Mouse (Mus musculus): ENCODE results near the gene Ltbp1.

Gene Ltbp1

GRCm38 (mm10) chr17:75284876-75285708 lies 279.7 kb downstream of the Ltbp1 start:
- DNase-seq (ENCODE audit: low spot score in 2 of 2) = no peak

- DNase-seq (ENCODE audit: low spot score in 2 of 2) = no peak
These were observed 287.6 kb downstream of the Ltbp1 start for GRCm38 (mm10) chr17:75292986-75293385.

- DNase-seq (ENCODE audit: low spot score in 2 of 2) = no peak
These were observed 288.4 kb downstream of the Ltbp1 start for GRCm38 (mm10) chr17:75293725-75294124.

- DNase-seq (ENCODE audit: low spot score in 2 of 2) = no peak
These were observed 295.5 kb downstream of the Ltbp1 start for GRCm38 (mm10) chr17:75300908-75301307.

GRCm38 (mm10) chr17:75304807-75305420 lies 299.5 kb downstream of the Ltbp1 start:
- DNase-seq (ENCODE audit: low spot score in 2 of 2) = no peak

GRCm38 (mm10) chr17:75305714-75306113 lies 300.3 kb downstream of the Ltbp1 start:
- DNase-seq (ENCODE audit: low spot score in 2 of 2) = no peak

GRCm38 (mm10) chr17:75307070-75308011 lies 302.0 kb downstream of the Ltbp1 start:
- DNase-seq (ENCODE audit: low spot score in 2 of 2) = no peak

GRCm38 (mm10) chr17:75317106-75317505 lies 311.7 kb downstream of the Ltbp1 start:
- DNase-seq (ENCODE audit: low spot score in 2 of 2) = no peak

- DNase-seq (ENCODE audit: low spot score in 2 of 2) = no peak
These were observed 317.9 kb downstream of the Ltbp1 start for GRCm38 (mm10) chr17:75323229-75323628.

- no peak for DNase-seq (ENCODE audit: low spot score in 2 of 2)
These were observed 318.4 kb downstream of the Ltbp1 start for GRCm38 (mm10) chr17:75323766-75324165.

GRCm38 (mm10) chr17:75328102-75328639 lies 322.8 kb downstream of the Ltbp1 start:
- no peak for DNase-seq (ENCODE audit: low spot score in 2 of 2)

- no peak for DNase-seq (ENCODE audit: low spot score in 2 of 2)
These were observed 325.0 kb downstream of the Ltbp1 start for GRCm38 (mm10) chr17:75330366-75330765.

- no peak for DNase-seq (ENCODE audit: low spot score in 2 of 2)
These were observed 326.1 kb downstream of the Ltbp1 start for GRCm38 (mm10) chr17:75331421-75331951.

- DNase-seq (ENCODE audit: low spot score in 2 of 2) = no peak
These were observed 326.9 kb downstream of the Ltbp1 start for GRCm38 (mm10) chr17:75332289-75332688.

- no peak for DNase-seq (ENCODE audit: low spot score in 2 of 2)
These were observed 327.6 kb downstream of the Ltbp1 start for GRCm38 (mm10) chr17:75333011-75333410.

- DNase-seq (ENCODE audit: low spot score in 2 of 2) = no peak
These were observed 328.4 kb downstream of the Ltbp1 start for GRCm38 (mm10) chr17:75333759-75334158.

GRCm38 (mm10) chr17:75335649-75336048 lies 330.3 kb downstream of the Ltbp1 start:
- DNase-seq (ENCODE audit: low spot score in 2 of 2) = no peak

GRCm38 (mm10) chr17:75341227-75341626 lies 335.9 kb downstream of the Ltbp1 start:
- no peak for DNase-seq (ENCODE audit: low spot score in 2 of 2)

GRCm38 (mm10) chr17:75345116-75345515 lies 339.7 kb downstream of the Ltbp1 start:
- no peak for DNase-seq (ENCODE audit: low spot score in 2 of 2)

- DNase-seq (ENCODE audit: low spot score in 2 of 2) = no peak
These were observed 342.0 kb downstream of the Ltbp1 start for GRCm38 (mm10) chr17:75347414-75347813.

- no peak for DNase-seq (ENCODE audit: low spot score in 2 of 2)
These were observed 343.7 kb downstream of the Ltbp1 start for GRCm38 (mm10) chr17:75349109-75349508.

- no peak for DNase-seq (ENCODE audit: low spot score in 2 of 2)
These were observed 344.2 kb downstream of the Ltbp1 start for GRCm38 (mm10) chr17:75349602-75350001.

Data from spleen, postnatal 4 days (tissue).